Mouse (Mus musculus) testis, adult 2 months (tissue): ENCODE results near the gene Adipoq.

Source experiments
- CTCF ChIP-seq: fragments of 200-500 bp; IDR thresholded peaks from 2 replicates; pipeline ENCODE4 v1.5.1; 2012; ENCODE audit warnings: low read depth, mild to moderate bottlenecking, inconsistent platforms, low read length, moderate library complexity; ENCODE audit not compliant: control insufficient read depth, insufficient read depth, insufficient replicate concordance
- POLR2A ChIP-seq: fragments of 200-500 bp; IDR thresholded peaks from 2 replicates; pipeline ENCODE4 v1.6.1; 2012; ENCODE audit warnings: low read depth, mild to moderate bottlenecking, inconsistent platforms, low read length, moderate library complexity; ENCODE audit not compliant: control insufficient read depth

DNA sequence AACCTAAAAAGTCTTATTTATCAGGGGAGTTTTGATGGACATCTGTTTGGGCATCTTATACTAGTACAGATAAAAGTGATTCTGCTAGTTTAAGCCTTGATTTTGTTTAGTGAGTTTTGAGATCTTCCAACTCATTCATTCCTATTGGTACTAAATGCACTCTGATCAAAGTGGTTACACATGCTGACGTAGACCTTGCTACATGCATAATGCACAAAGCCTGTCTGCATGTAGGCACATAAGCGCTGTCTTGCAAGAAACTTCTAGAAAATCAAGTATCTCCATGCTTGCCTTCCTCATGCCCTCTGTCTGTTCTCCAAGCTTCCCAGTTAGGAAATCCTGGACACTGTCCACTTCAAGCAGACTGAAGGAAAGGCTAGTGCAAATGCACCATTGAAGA lies 31.5 kb downstream of the Adipoq start:
- TF ChIP-seq POLR2A, result no peak
- TF ChIP-seq CTCF, result no peak
